Comparison of ENCODE assay signal across 8 mouse cellular contexts in the genomic region with DNA sequence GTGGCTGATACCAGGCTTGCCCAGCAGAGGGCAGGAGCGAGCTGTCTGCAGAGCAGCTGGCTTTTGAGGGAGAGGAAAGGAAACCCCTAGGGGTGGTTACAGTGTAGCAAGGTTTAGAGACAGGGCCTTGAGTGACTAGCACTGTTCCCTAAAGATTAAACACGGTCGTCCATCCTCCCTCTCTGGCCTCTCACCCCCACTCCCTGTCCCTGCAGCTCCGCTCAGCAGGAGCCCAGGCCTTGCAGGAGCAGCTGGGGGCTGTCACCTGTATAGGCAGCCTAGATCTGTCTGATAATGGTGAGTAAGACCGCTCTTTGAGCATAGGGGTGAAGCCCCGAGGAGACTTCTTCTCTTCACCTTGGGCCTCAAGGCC. TPM values are rescaled to one million over a fixed set of nuclear protein-coding genes. Genes with fewer than 3 reads are reported as not detected.
A peak's percentile ranks its signal among the peaks of the same experiment; 100 is the strongest.
DNase-seq lines count a peak whose midpoint lies in the region; ATAC-seq lines count a peak whose summit lies in the region.

No protein-coding gene starts in this region.

- no peaks in the 10 kb centered on the region for H3K36me3 ChIP-seq in heart, embryonic 11.5 days (ENCODE audit: control insufficient read depth, insufficient read depth, low read length)
- no peaks in the 10 kb centered on the region for H3K36me3 ChIP-seq in intestine, embryonic 15.5 days
- H3K36me3 ChIP-seq in limb, embryonic 10.5 days, result 0 out of 2 replicates have a peak, but pooled peaks cover 10% of the 10 kb centered on the region
- peaks cover 88% of the 10 kb centered on the region for H3K36me3 ChIP-seq in midbrain, embryonic 13.5 days

- no peaks in the 10 kb centered on the region for H3K9me3 ChIP-seq in heart, embryonic 11.5 days (replicated peaks; ENCODE audit: control insufficient read depth, low read length)
- no peaks in the 10 kb centered on the region for H3K9me3 ChIP-seq in intestine, embryonic 15.5 days
- no peaks in the 10 kb centered on the region for H3K9me3 ChIP-seq in limb, embryonic 10.5 days (replicated peaks)
- H3K9me3 ChIP-seq in midbrain, embryonic 13.5 days, result no peaks in the 10 kb centered on the region

- no peak overlapping the region for H3K4me2 ChIP-seq in heart, embryonic 11.5 days
- no peak overlapping the region for H3K4me2 ChIP-seq in intestine, embryonic 15.5 days (replicated peaks)
- no peak overlapping the region for H3K4me2 ChIP-seq in midbrain, embryonic 13.5 days (replicated peaks)

- H3K4me3 ChIP-seq in heart, embryonic 11.5 days (ENCODE audit: low read depth, low read length), result no peak overlapping the region
- H3K4me3 ChIP-seq in intestine, embryonic 15.5 days (replicated peaks), result no peak overlapping the region
- no peak overlapping the region for H3K4me3 ChIP-seq in limb, embryonic 10.5 days
- no peak overlapping the region for H3K4me3 ChIP-seq in midbrain, embryonic 13.5 days (replicated peaks)

- H3K27me3 ChIP-seq in heart, embryonic 11.5 days (ENCODE audit: control insufficient read depth, insufficient read depth, low read length), result peaks cover 10% of the 10 kb centered on the region
- no peaks in the 10 kb centered on the region for H3K27me3 ChIP-seq in intestine, embryonic 15.5 days (replicated peaks)
- no peaks in the 10 kb centered on the region for H3K27me3 ChIP-seq in limb, embryonic 10.5 days (ENCODE audit: low read depth, poor library complexity, severe bottlenecking)
- no peaks in the 10 kb centered on the region for H3K27me3 ChIP-seq in midbrain, embryonic 13.5 days

- ATAC-seq in heart, embryonic 11.5 days (replicated peaks; ENCODE audit: insufficient number of reproducible peaks, low FRiP score, low TSS enrichment), result no peak
- peak; percentile 90 for ATAC-seq in common myeloid progenitor, adult 5-6 weeks (replicated peaks; ENCODE audit: low read depth, poor library complexity, severe bottlenecking)
- ATAC-seq in intestine, embryonic 15.5 days, result peak; percentile 64
- peak; percentile 78 for ATAC-seq in midbrain, embryonic 13.5 days

- H3K9ac ChIP-seq in heart, embryonic 11.5 days (ENCODE audit: low read depth, low read length), result no peak overlapping the region
- no peak overlapping the region for H3K9ac ChIP-seq in intestine, embryonic 15.5 days
- no peak overlapping the region; the same call in 1 of the 2 replicates for H3K9ac ChIP-seq in midbrain, embryonic 13.5 days (replicated peaks)

- peaks cover 12% of the 10 kb centered on the region for H3K4me1 ChIP-seq in heart, embryonic 11.5 days (ENCODE audit: control insufficient read depth, insufficient read depth, low read length)
- H3K4me1 ChIP-seq in intestine, embryonic 15.5 days (replicated peaks), result 0 out of 2 replicates have a peak, but pooled peaks cover 2% of the 10 kb centered on the region
- H3K4me1 ChIP-seq in limb, embryonic 10.5 days, result peaks cover 15% of the 10 kb centered on the region; the same call in 1 of the 2 replicates
- H3K4me1 ChIP-seq in midbrain, embryonic 13.5 days (replicated peaks), result peaks cover 11% of the 10 kb centered on the region

- DNase-seq in heart, adult 11 months, result peak; percentile 97
- peak; percentile 75 for DNase-seq in gastrocnemius, postnatal 25 days
- peak; percentile 92 for DNase-seq in limb, embryonic 10.5 days (ENCODE audit: low spot score)
- peak; percentile 76 to 89 for DNase-seq in spleen, adult 18-20 months

- WGBS in heart, embryonic 11.5 days (ENCODE audit: insufficient replicate concordance), result 27% methylated on average over 6 of the region's 6 CpGs
- 23% methylated on average over 6 of the region's 6 CpGs for WGBS in intestine, embryonic 15.5 days
- 36% methylated on average over 6 of the region's 6 CpGs for whole genome bisulfite sequencing in limb, embryonic 10.5 days
- 30% methylated on average over 6 of the region's 6 CpGs for WGBS in midbrain, embryonic 13.5 days

- H3K27ac ChIP-seq in heart, embryonic 11.5 days (ENCODE audit: low read depth, low read length), result no peak overlapping the region
- H3K27ac ChIP-seq in intestine, embryonic 15.5 days, result no peak overlapping the region
- peak overlapping the region; percentile 50; the same call in 1 of the 2 replicates for H3K27ac ChIP-seq in limb, embryonic 10.5 days
- H3K27ac ChIP-seq in midbrain, embryonic 13.5 days, result no peak overlapping the region

RNA-seq across cellular contexts. Expression of gene Carmil3, which starts 7.0 kb away (rescaled TPM):
- 2.2 TPM in 2 replicates for polyA plus RNA-seq in heart, embryonic 11.5 days (2014; fragmentation: Nextera tagmentation; extraction: Ambion mirVana)
- total RNA-seq in common myeloid progenitor, adult 5-6 weeks (2017), result 0.15 and 2.1 TPM in 2 replicates
- under 1 TPM; 0.33 to 0.40 TPM for total RNA-seq in gastrocnemius, postnatal 25 days (2021)
- 2.2 and 2.4 TPM in 2 replicates for polyA plus RNA-seq in intestine, embryonic 15.5 days (2015; fragmentation: Nextera tagmentation; extraction: Ambion mirVana)
- 2.4 and 2.9 TPM in 2 replicates for polyA plus RNA-seq in limb, embryonic 10.5 days (2016; fragmentation: Nextera tagmentation; extraction: Ambion mirVana)
- 17.0 and 24.5 TPM in 2 replicates for polyA plus RNA-seq in midbrain, embryonic 13.5 days (2015; fragmentation: Nextera tagmentation; extraction: Ambion mirVana)

RNA-seq across cellular contexts. Expression of gene Cpne6, which starts 12.8 kb away (rescaled TPM):
- polyA plus RNA-seq in heart, embryonic 11.5 days (2014; fragmentation: Nextera tagmentation; extraction: Ambion mirVana), result 0.32 and 0.43 TPM in 2 replicates
- not detected in 2 replicates for total RNA-seq in common myeloid progenitor, adult 5-6 weeks (2017)
- total RNA-seq in gastrocnemius, postnatal 25 days (2021), result not detected
- 0.25 and 0.40 TPM in 2 replicates for polyA plus RNA-seq in intestine, embryonic 15.5 days (2015; fragmentation: Nextera tagmentation; extraction: Ambion mirVana)
- polyA plus RNA-seq in limb, embryonic 10.5 days (2016; fragmentation: Nextera tagmentation; extraction: Ambion mirVana), result 0.05 TPM in 1 of 2 replicates, not detected in the other
- polyA plus RNA-seq in midbrain, embryonic 13.5 days (2015; fragmentation: Nextera tagmentation; extraction: Ambion mirVana), result 0.70 and 0.88 TPM in 2 replicates

RNA-seq across cellular contexts. Expression of gene Dhrs4, which starts 18.9 kb away (rescaled TPM):
- polyA plus RNA-seq in heart, embryonic 11.5 days (2014; fragmentation: Nextera tagmentation; extraction: Ambion mirVana), result 22.0 and 44.5 TPM in 2 replicates
- 77.1 and 95.0 TPM in 2 replicates for total RNA-seq in common myeloid progenitor, adult 5-6 weeks (2017)
- total RNA-seq in gastrocnemius, postnatal 25 days (2021), result 10 to 100 TPM; 42.1 to 47.7 TPM
- 137 and 139 TPM in 2 replicates for polyA plus RNA-seq in intestine, embryonic 15.5 days (2015; fragmentation: Nextera tagmentation; extraction: Ambion mirVana)
- 74.5 and 83.2 TPM in 2 replicates for polyA plus RNA-seq in limb, embryonic 10.5 days (2016; fragmentation: Nextera tagmentation; extraction: Ambion mirVana)
- polyA plus RNA-seq in midbrain, embryonic 13.5 days (2015; fragmentation: Nextera tagmentation; extraction: Ambion mirVana), result 31.2 and 31.6 TPM in 2 replicates

RNA-seq across cellular contexts. Expression of gene Nrl, which starts 27.3 kb away (rescaled TPM):
- not detected in 2 replicates for polyA plus RNA-seq in heart, embryonic 11.5 days (2014; fragmentation: Nextera tagmentation; extraction: Ambion mirVana)
- total RNA-seq in common myeloid progenitor, adult 5-6 weeks (2017), result not detected in 2 replicates
- not detected for total RNA-seq in gastrocnemius, postnatal 25 days (2021)
- polyA plus RNA-seq in intestine, embryonic 15.5 days (2015; fragmentation: Nextera tagmentation; extraction: Ambion mirVana), result not detected in 2 replicates
- polyA plus RNA-seq in limb, embryonic 10.5 days (2016; fragmentation: Nextera tagmentation; extraction: Ambion mirVana), result not detected in 2 replicates
- 0.08 TPM in 1 of 2 replicates, not detected in the other for polyA plus RNA-seq in midbrain, embryonic 13.5 days (2015; fragmentation: Nextera tagmentation; extraction: Ambion mirVana)

RNA-seq across cellular contexts. Expression of gene Pck2, which starts 42.6 kb away (rescaled TPM):
- polyA plus RNA-seq in heart, embryonic 11.5 days (2014; fragmentation: Nextera tagmentation; extraction: Ambion mirVana), result 28.0 and 33.0 TPM in 2 replicates
- 47.8 and 51.1 TPM in 2 replicates for total RNA-seq in common myeloid progenitor, adult 5-6 weeks (2017)
- 1 to 10 TPM; 4.7 to 6.9 TPM for total RNA-seq in gastrocnemius, postnatal 25 days (2021)
- polyA plus RNA-seq in intestine, embryonic 15.5 days (2015; fragmentation: Nextera tagmentation; extraction: Ambion mirVana), result 48.8 and 50.8 TPM in 2 replicates
- 22.1 and 26.9 TPM in 2 replicates for polyA plus RNA-seq in limb, embryonic 10.5 days (2016; fragmentation: Nextera tagmentation; extraction: Ambion mirVana)
- 16.6 and 19.5 TPM in 2 replicates for polyA plus RNA-seq in midbrain, embryonic 13.5 days (2015; fragmentation: Nextera tagmentation; extraction: Ambion mirVana)
